Mouse (Mus musculus) retina, postnatal 7 days (tissue): Measurements from ENCODE around the gene Speg.

Source experiments
- DNase-seq: peaks from one replicate; pipeline ENCODE4 v3.0.0-alpha.2; 2012; ENCODE audit warnings: low read depth, low spot score

Gene Speg

DNA sequence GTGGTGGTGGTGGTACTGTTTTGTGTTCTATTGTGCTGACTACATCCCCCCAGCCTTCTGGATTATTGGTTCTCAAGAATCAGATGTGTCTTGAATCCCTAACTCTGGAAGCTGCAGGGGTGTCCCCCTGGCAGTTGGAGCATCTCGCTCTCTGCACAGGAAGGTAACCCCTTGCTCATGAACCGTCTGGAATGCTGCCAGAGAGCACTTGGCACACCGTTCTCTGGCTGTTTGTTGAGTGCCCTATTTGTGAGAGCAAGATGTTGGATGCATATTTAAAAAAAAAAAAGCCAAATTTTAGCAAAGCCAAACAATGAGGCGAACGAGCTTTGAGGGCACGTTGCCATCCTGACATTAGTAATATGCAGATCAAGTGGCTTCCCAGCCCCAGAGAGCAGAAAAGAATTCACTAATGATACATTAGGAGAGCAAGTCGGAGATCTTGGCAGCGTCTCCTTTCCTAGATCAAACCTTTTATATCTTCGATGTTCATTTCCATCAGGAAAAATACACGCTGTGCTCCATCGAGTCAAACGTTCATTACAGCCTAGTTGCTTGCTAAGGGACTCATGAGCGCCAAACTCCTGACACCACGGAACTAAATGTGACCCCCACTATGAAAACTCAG, 9.5 kb upstream of the Speg start:
- no peak for DNase-seq

DNA sequence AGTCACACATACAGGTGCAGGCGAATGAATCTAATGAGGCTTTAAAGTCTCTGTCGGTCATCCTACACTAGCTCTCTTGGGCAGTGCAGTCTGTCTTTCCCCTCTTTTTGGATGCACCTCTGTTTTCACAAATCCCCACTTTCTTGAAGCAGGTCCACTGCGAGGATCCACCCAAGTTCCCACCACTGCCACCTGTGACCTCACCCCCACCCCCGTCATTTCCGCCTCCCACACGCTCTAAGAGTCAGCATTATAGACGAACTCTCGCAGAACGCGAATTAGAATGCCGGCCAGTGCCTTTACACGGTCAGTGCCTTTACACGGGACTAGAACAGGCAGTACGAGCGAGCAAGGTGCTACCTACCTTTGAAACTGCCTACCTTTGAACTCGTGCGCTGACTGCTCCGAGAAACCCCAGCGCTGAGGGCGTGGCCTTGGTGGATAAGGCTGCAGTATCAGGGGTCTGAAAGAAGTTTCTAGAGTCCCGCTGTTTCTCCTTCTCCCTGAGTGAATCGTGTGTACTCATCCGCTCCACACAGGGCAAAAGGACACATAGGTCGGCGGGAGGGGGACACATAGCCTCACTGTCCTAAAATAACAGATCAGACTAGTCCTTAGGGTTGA, 5.6 kb upstream of the Speg start:
- DNase-seq: no peak

DNA sequence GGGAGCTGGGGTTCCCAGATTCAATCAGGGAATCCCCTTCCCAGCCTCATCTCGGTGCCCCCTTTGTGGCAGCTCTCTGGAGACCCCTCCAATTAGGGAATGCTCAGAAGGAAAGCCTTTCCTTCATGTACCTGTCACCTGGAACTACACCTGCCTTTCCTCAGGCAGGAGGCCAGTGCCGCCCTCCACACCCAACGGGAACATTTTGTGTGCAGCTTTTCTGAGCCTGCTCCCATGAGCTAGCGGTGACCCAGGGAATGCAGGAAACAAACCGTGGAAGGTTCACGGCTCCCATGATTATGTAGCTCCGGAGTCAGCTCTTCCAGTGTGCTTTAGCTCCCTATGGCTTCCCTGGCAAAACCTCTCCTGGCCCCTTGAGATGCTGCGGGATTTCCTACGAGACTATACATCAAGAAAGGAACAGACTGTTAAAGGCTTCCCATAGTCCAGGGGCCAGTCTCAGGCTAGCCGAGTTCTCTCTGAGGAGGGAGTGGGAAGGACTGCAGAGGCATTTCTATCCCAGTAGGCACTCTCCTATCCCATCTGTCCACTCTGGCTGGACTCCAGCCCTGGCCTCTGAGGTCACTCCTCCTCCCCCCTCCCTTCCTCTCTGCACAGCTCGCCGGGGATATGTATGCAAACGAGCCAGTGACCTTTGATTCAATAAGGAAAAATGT, 5.0 kb upstream of the Speg start:
- peak; percentile 63 for DNase-seq

DNA sequence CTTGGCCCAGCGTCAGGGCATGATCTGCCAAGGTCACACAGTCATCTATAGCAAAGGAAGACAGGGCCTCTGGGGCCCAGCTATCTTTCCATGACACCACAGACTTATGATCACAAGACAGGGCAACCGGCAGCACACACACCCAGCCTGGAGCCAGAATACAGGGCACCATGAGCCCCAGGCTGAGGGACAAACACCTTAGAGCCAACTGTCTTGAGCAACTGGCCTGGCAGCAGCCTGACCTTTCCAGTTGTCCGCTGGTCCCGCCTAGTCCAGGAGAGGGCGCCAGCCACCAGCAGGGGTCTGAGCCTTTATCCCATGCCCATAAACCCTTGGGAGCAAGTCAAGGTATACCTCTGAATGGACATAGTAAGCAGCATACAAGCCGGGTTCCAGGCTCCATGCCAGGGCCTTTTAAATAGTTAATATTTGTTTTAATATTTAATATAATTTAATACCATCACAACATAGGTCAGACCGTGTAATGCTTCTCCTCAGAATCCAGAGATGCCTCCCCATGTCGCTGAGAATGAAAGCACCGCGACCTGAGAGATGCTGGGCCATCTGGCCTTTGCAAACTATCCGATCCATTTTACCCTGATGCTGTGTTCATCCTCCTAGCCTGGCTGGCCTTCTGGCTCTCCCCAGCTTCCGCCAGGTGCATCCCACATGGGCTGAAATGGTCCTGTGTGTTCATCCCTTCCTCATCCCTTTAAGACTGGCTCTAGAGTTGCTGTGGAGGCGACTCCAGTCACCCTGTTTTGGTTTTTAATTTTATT, 3.6 kb upstream of the Speg start:
- no peak for DNase-seq

DNA sequence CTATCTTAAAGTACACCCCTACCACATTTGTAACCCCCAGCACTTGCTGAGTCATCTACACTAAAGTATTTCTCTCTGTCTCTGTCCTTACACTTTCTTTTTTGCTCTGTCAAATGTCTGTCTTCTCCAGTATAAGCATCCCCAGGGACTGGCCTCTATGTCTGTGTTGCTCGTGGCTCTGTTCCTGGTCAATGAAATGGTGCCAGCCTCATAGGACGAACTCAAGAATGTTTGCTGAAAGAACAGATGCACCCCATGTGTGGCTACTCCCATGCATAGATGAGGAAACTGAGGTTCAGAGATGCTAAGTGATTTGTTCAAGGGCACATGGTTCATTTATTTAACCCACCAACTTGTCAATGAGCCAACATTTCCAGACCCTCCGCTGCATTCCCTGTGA, 2.6 kb upstream of the Speg start:
- no peak for DNase-seq

DNA sequence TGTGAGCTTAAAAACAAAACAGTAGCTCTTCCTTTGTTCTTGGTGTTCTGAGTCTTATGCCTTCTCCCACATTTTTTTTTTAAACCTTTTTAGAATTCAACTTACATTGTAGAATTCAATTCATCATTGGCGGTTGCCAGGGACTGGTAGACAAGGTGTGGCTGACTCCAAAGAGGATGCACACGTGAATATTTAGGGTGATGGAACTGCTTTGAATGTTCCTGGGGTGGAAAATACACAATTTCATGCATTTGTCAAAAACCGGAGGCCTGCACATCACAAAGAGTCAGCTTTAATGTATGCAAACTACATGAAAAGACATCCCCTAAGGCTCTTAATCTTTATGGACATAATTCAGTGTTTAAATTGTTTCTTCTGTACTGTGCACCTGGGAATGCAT, 1.8 kb upstream of the Speg start:
- no peak for DNase-seq

DNA sequence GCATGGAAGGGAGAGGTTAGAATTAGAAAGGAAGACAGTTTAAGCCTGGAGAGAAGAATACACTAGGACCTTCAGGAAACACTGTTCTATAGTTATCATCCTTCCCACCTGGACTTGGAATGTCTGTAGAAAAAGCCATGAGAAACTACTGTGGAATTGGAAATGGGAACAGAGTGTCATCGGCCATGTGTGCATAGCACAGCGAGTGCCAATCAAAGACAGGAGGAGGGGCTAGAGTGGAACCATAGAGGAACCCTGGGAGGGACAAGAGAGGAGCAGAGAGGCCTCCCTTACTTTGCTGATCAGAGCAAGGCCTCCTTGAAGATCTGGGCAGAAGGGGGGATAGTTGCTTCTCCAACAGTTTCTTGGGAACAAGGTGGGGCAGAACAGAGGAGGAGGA, 4.1 kb downstream of the Speg start:
- no peak for DNase-seq

DNA sequence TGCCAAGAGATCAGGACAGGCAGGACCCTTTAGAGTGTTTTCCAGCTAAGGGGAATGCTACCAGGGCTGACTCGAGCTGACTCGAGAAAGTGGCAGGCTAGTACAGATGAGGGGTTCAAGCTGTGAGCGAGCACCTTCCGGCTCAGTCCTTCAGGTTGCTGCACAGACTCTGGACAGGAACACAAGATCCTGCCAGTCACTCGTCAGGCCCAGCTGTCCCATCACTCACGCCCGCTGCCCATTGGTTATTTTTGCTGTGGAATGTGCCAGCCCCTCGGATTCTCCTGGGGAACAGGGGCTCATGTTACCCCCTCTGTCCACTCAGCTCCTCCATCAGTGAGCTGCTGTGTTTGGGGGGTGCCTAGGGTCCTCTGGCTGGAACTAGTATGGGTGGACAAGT, 4.8 kb downstream of the Speg start:
- DNase-seq: no peak

DNA sequence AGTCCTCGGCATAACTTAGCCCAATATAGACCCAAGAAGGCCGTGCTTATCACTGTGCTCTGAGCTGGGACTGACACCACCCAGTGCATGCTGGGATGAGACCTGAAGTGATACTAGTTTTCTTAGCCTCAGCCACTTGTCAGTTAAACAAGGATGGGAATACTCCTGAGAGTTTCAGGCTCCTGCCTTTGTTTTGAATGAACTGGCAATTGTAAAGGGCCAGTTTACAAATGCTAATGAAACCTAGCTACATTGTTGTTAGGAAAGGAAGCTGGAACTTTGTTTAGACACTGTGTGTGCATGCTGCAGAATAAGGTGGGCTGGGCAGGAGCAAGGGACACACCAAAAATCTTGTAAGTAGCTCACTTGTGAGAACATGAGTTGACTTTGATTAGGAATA, 5.9 kb downstream of the Speg start:
- DNase-seq: no peak

DNA sequence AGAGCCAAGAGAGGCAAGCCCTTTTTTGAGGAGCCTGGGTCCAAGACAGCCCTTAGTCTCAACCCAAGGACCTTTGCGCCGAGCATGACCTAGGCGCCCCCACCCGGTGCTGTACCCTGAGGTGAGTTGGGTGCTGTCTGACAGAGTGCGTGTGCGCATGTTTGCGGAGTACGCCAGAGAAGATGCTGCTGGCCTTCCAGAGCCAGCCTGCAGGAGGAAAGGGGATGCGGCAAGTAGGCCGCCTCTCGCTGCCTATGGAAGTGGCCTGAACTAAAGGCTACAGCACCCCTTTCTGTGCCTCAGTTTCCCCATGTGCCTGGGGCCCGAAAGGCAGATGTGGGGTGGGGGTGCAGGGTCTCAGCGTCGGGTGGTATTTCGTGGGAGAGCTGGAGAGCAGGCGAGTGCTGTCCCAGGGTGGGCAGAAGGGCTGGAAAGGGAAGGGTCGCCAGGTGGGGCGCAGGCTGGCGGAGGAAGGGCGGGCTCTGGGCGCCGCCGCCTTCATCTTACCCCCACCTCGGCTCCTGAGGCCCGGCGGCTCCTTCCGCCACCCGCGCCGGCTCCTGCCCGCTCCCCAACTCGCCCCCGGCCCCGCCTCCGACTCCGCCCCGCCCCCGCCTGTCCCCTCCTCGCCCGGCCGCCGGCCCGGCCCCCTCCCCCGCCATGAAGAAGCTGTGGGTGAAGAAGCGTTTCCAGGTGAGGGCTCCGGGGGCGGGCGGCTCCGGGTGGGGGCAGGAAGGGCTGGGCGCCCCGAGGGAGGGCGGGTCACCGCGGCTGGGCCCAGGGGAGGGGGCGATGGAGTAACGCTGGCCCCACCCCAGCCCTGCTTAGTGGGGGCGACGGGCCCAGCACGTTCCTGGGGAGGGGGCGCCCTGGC, 6.6 kb downstream of the Speg start:
- no peak for DNase-seq

DNA sequence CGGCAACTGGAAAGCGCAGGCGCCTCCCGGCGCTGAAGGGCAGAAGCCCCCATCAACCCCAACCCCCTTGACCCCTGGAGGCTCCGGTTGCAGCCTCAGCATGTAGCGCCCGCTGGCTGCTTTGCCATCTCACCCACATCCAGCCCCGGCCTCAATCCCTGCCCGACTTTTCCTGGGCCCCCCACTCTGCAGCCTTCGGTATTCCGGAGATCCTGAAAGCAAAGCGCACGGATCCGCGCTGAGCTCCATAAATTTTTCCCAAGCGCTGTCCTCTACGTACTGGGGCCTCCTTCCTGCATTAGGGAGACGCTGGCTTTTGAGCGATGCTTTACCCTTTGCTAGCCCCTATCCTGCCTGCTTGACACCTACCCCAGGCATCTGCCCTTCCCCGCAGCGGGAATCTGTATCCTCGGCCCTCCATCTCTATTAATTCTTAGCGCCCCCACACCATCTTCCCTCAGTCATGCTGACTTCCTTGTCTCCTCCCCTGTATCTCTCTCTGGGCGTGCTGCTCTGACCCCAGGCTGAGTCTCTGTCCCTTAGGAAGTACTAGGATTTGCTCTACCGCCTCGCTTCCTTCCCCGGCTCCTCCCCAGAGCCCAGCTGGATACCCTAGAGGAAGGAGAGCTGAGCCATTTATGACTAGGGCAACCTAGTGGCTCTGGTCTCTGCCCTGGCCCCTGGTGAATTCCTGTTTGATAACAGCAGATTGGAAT, 7.4 kb downstream of the Speg start:
- no peak for DNase-seq

DNA sequence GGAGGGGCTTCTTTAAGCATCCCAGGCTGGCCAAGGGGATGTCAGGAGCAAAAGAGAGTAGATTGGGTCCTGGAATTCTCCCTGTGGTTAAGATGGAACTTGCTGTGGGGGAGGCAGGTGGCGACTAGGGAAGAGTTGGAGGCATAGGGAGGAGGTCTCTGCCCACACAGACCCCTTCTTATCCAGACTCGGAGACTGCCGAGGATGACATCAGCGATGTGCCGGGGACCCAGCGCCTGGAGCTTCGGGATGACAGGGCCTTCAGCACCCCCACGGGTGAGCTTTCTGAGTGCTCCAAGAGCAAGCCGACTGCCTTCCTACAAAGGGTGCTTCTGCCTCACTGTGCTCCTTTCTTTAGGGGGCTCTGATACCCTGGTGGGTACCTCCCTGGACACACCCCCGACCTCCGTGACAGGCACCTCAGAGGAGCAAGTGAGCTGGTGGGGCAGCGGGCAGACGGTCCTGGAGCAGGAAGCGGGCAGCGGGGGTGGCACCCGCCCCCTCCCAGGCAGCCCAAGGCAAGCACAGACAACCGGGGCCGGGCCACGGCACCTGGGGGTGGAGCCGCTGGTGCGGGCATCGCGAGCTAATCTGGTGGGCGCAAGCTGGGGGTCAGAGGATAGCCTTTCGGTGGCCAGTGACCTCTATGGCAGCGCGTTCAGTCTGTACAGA, 9.5 kb downstream of the Speg start:
- DNase-seq: no peak

DNA sequence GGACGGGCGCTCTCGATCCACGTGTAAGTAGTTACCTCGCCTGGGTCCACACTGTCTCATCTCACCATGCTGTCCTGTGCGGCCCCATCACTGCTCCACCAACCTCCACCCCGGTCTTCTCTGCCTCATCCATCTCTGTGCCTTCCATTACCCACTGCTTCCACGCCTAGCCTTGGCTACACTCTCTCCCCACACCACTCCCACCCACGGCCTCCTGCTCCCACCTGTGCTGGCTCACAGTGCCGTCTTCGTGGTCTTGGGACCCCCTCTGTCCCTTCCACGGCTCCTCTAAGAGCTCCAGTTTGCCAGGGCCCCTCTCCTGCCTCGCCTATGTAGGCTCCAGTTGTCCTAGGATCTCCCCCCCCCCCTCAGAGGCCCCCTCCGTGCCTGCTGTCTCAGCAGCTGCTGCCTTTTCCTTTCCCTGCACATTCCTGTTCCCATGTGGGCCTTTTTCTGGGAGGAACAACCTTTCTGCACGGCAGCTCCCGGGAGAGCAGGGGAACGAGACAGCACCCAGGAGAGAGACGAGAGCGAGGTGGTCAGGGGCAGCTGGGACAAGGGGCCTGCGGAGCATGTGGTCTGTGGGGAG, 10.1 kb downstream of the Speg start:
- no peak for DNase-seq

DNA sequence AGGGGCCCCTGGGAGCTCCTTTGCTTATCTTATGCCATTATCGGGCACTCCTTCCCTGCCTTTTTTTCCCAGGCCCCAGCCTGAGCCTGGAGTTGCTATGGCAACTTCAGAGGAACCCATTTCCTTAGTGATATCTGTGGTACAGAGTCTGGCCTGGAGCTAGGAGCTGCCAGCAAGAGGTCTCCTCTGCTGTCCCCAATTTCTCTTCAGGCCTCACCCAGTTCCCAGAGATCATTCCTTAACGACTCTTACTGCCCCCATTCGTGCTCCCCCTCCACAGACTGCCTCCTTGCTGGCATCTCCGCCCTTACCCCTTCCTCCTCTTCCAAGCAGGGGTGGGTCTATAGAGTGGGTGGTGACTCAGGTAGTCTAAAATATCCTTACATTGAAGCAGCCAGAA, 11.1 kb downstream of the Speg start:
- no peak for DNase-seq

DNA sequence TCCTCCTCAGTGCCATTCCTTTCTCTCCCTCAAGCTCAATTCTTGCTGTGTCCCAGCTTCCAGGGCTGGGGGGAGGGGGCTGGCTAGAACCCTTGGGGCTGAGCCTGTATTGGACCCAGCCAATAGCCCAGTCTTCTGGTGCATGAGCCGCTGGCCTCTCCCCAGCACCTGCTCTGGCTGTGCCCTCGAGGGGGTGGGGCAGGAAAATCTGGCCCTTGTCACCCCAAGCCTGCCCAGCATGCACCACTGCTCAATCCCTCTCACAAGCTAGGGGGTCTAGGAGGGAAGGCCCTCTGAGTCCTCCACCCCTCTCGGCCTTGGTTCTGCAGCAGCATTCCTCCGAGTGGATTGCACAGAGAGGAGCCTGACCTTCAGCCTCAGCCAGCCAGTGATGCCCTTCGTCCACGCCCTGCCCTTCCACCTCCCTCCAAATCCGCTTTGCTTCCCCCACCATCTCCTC, 12.4 kb downstream of the Speg start:
- DNase-seq: no peak

DNA sequence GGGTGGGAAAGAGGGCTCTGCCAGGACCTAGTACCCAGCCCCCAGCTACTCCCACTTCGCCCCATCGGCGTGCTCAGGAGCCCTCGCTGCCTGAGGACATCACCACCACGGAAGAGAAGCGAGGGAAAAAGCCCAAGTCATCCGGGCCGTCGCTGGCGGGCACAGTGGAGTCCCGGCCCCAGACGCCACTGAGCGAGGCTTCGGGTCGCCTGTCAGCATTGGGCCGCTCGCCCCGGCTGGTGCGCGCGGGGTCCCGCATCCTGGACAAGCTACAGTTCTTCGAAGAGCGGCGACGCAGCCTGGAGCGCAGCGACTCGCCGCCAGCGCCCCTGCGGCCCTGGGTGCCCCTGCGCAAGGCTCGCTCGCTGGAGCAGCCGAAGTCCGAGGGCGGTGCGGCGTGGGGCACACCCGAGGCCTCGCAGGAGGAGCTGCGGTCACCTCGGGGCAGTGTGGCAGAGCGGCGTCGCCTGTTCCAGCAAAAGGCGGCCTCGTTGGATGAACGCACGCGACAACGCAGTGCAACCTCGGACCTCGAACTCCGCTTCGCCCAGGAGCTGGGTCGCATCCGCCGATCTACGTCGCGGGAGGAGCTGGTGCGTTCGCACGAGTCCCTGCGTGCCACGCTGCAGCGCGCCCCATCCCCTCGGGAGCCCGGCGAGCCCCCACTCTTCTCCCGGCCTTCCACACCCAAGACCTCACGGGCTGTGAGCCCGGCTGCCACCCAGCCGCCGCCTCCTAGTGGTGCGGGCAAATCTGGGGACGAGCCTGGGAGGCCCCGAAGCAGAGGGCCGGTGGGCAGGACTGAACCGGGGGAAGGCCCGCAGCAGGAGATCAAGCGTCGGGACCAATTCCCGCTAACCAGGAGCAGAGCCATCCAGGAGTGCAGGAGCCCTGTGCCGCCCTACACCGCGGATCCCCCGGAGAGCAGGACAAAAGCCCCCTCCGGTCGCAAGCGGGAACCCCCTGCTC, 13.1 kb downstream of the Speg start:
- no peak for DNase-seq

DNA sequence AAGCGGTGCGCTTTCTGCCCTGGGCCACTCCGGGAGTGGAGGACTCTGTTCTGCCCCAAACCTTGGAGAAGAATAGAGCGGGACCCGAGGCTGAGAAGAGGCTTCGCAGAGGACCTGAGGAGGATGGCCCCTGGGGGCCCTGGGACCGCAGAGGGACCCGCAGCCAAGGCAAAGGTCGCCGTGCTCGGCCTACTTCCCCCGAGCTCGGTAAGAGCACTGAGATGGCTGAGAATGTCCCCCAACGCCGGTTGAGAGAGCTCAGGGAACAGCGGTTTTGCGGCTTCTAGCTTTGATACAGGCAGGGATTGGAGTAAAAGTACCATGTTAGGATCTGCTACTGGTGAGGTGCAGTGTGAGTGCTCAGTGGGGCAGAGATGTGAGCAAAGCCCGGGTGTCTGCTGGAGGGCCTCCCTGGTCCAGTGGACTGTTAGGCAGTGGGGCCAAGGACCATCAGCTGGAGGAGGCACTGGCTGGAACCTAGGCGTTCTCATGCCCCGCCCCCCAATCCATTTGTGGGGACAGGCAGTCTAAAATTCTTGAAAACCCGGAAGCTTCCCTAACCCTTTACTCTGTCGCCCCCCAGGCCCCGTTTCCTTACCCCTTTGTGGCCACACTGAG, 13.9 kb downstream of the Speg start:
- DNase-seq: no peak

DNA sequence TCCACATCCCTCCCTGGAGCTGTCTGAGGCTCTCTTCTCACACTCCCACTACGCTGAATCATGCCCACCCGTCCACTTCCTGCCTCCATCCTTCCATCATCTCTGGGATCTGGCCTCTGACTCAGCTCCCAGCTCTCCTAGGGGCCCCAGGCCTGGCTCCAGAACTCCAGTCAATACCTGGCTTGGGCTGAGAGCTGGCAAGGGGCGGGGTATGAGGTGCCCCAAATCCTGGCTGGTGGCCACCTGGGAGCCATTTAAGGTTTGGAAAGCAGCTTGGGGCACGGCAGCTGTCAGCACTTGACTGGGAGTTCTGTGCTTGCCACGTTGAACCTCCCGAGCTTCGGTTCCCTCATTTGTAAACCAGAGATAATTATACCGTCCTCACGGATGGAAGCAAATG, 18.0 kb downstream of the Speg start:
- DNase-seq: no peak
